Mouse (Mus musculus) kidney, adult 2 months (tissue): ENCODE results near the gene Slc34a2.

Source experiments
- CTCF ChIP-seq: fragments of 200-500 bp; conservative IDR thresholded peaks from 2 replicates; pipeline ENCODE4 v1.5.1; 2011; ENCODE audit warnings: low read depth, mild to moderate bottlenecking, control low read depth, low read length, moderate library complexity, mixed read lengths; ENCODE audit not compliant: insufficient read depth, insufficient read length
- POLR2A ChIP-seq: fragments of 200-500 bp; IDR thresholded peaks from one replicate; pipeline ENCODE4 v1.6.1; 2011; ENCODE audit warnings: low read depth, low read length, control low read depth

GRCm38 (mm10) chr5:53101848-53102473 lies 64.1 kb downstream of the Slc34a2 start:
- no peak for TF ChIP-seq CTCF
- no peak for TF ChIP-seq POLR2A
